Mouse (Mus musculus) thymus, adult 18-20 months (tissue): ENCODE data around the gene Gm28510.
"Not testable (repeated sequence)": the region's sequence is repeated elsewhere in the genome, so short reads cannot be mapped to it uniquely, and the experiment has no call there.

Source experiments
- DNase-seq, 2 experiments: peaks; one replicate each; pipeline ENCODE4 v3.0.0; 2022; ENCODE audit warnings: mixed read lengths in 2 of 2

Gene Gm28510

GRCm38 (mm10) chrY:10412437-10412836, at the start of gene Gm28510:
Gene Gm28510, plus strand, starts transcription at chrY:10412737.
- not testable (repeated sequence) for DNase-seq
